Mouse (Mus musculus) neural tube, embryonic 13.5 days (tissue): ENCODE measurements around the gene Efcab7. TPM values are rescaled to one million over a fixed set of nuclear protein-coding genes. Genes with fewer than 3 reads are reported as not detected.

ENCODE experiments used
- ATAC-seq: fragments of 200-750 bp; cut with Nextera tagmentation; 2 replicates; pipeline ENCODE4 v1.8.0; 2017; ENCODE audit warnings: low read depth, mild to moderate bottlenecking, moderate TSS enrichment, moderate library complexity
- H3K27ac ChIP-seq: fragments of 300-500 bp; sonication (generic); replicated peaks from 2 replicates; pipeline ENCODE4 v1.5.1; 2015; ENCODE audit warnings: moderate library complexity, mild to moderate bottlenecking, inconsistent platforms
- H3K27me3 ChIP-seq: fragments of 300-500 bp; sonication (generic); 2 replicates; pipeline ENCODE4 v1.6.1; 2015; ENCODE audit warnings: mild to moderate bottlenecking, inconsistent platforms
- H3K36me3 ChIP-seq: fragments of 300-500 bp; sonication (generic); 2 replicates; pipeline ENCODE4 v1.6.1; 2015; ENCODE audit warnings: mild to moderate bottlenecking, inconsistent platforms
- H3K4me1 ChIP-seq: fragments of 300-500 bp; sonication (generic); replicated peaks from 2 replicates; pipeline ENCODE4 v1.6.1; 2015; ENCODE audit warnings: inconsistent platforms
- H3K4me2 ChIP-seq: fragments of 300-500 bp; sonication (generic); 2 replicates; pipeline ENCODE4 v1.6.1; 2015; ENCODE audit warnings: inconsistent platforms, mild to moderate bottlenecking, moderate library complexity
- H3K4me3 ChIP-seq: fragments of 300-500 bp; sonication (generic); 2 replicates; pipeline ENCODE4 v1.5.1; 2015; ENCODE audit warnings: mild to moderate bottlenecking, inconsistent platforms
- H3K9ac ChIP-seq: fragments of 300-500 bp; sonication (generic); 2 replicates; pipeline ENCODE4 v1.6.1; 2015; ENCODE audit warnings: moderate library complexity, mild to moderate bottlenecking, inconsistent platforms
- H3K9me3 ChIP-seq: fragments of 300-500 bp; sonication (generic); 2 replicates; pipeline ENCODE4 v1.6.1; 2016; ENCODE audit warnings: inconsistent platforms
- WGBS: fragments of 180-500 bp; shearing (Covaris S2); methylation state at CpG from one replicate; pipeline ENCODE4 v1.1.7; 2015; 5-methylcytosine and 5-hydroxymethylcytosine counted together
- polyA plus RNA-seq: library from polyadenylated mRNA; unstranded; fragments of >200 nt; fragmentation: Nextera tagmentation; extraction: Ambion mirVana; gene quantifications from 2 replicates; pipeline ENCODE4 v1.2.1, GENCODE M21; 2015

The Efcab7 gene
- polyA plus RNA-seq, 1 experiment from 2014 or later: 16.9 TPM

DNA sequence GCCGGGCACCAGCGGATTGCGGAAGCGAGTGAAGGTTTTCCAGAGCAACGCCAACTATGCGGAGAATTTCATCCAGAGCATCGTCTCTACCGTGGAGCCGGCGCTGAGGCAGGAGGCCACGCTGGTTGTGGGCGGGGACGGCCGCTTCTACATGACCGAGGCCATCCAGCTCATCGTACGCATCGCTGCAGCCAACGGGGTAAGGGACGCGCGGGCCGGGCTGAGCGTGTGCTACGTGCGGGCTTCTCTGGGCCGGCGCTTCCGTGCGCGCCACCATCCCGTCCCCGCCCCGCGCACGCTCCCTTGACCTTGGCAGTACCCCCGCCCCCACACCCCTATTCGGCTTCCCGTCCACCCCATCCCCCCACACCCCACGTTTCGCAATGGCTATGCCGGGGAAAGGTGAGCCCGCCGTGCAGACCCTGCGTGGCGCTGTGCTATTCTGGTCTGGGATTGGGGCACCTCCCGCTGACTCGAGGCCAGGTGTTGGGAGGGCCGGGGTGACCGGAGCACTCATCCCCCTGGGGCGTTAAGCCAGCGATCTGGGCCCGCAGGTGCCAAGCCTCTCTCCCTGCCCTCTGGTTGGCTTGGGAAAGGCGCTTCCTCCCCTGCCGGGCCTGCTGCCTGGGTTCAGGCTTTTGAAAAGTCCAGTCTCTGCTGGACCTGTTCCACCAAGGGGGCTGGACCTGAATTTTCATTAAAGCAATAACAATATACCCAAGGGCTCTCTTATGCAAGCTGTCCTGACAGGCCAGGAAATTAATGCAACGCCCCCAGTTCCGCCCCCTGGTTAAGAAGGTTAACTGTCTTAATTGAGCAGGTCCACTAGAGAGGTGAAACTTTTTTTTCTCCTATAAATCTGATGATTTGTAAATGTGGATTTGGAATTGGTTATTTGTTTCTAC, 100.9 kb downstream of the Efcab7 start, which contains the start of gene Itgb3bp:
TSS of gene Itgb3bp (minus strand) at position 201 of the 905 bp plus-strand sequence.
- Histone ChIP-seq H3K27me3 (peaks cover 8% of the 10 kb centered on the region; the same call in 1 of the 2 replicates), H3K27ac (peak within 1 kb of the TSS; percentile 87), H3K4me2 (peak within 1 kb of the TSS; percentile 74), H3K9me3 (no peaks in the 10 kb centered on the region), H3K36me3 (no peaks in the 10 kb centered on the region), H3K9ac (peak within 1 kb of the TSS; percentile 75), H3K4me1 (peaks cover 16% of the 10 kb centered on the region), H3K4me3 (peak within 1 kb of the TSS; percentile 67)
- ATAC-seq: peak; percentile 94
- WGBS: under 1% methylated on average over 57 of the region's 57 CpGs

DNA sequence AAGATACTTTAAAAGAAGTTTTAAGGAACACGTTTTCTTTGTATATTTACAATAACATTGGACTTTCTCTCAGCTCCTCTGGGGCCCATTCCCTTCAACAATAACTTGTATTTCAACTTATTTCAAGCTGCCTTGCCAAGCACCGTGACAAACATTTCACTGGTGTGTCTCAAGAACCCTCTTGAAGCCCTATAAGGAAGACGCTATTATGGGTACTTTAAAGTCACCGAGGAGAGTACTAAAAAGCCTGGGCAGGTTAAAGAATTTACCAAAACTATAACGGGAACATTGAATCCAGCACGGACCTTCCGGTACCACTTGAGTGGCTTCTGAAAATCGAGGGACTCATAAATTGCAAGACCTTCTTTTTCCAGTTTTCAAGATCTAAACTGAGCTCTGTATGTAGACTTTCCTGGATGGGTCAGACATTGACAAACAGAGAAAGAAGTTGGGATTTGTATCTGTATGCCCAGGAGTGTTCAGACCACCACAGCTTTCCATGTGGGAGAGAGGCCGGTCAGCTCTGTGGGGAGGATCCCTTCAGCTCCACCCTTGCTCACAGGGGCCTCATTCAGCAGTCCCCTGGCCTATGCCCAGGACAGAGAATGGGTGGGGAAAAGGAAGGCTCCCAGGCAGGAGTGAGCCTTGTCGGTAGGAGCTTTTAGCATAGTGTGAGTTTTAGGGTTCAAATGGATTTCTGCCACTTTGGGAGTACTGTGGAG, 101.7 kb downstream of the Efcab7 start:
- Histone ChIP-seq H3K27ac (no peak overlapping the region), H3K9me3 (no peaks in the 10 kb centered on the region), H3K36me3 (no peaks in the 10 kb centered on the region), H3K4me1 (peaks cover 16% of the 10 kb centered on the region), H3K27me3 (peaks cover 8% of the 10 kb centered on the region; the same call in 1 of the 2 replicates), H3K4me2 (peak overlapping the region; percentile 74), H3K4me3 (peak overlapping the region; percentile 67), H3K9ac (no peak overlapping the region)
- ATAC-seq: no peak
- whole genome bisulfite sequencing: 51% methylated on average over 10 of the region's 10 CpGs

DNA sequence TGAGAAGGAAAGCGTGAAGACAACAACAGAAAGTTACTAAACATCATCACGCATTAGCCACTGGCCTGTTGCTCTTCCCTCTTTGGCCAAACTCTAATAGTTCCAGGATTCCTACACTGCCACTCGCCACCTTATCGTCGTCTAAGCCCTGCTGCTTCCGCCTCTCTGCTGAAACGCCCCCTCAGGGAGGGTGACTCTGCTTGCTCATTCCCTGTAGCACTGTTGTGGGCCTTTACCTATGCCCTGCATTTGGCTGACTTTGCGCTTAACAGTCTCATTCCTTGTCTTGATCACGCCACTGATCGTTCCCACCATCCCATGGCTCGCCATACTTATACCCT, 102.2 kb downstream of the Efcab7 start:
- ATAC-seq: no peak
- no peak overlapping the region for H3K27ac ChIP-seq
- H3K9me3 ChIP-seq: no peaks in the 10 kb centered on the region
- peaks cover 8% of the 10 kb centered on the region; the same call in 1 of the 2 replicates for H3K27me3 ChIP-seq
- H3K4me2 ChIP-seq: peak overlapping the region; percentile 74
- H3K4me1 ChIP-seq: peaks cover 16% of the 10 kb centered on the region
- H3K36me3 ChIP-seq: no peaks in the 10 kb centered on the region
- H3K4me3 ChIP-seq: no peak overlapping the region
- H3K9ac ChIP-seq: no peak overlapping the region
- WGBS: 69% methylated on average over 11 of the region's 11 CpGs

DNA sequence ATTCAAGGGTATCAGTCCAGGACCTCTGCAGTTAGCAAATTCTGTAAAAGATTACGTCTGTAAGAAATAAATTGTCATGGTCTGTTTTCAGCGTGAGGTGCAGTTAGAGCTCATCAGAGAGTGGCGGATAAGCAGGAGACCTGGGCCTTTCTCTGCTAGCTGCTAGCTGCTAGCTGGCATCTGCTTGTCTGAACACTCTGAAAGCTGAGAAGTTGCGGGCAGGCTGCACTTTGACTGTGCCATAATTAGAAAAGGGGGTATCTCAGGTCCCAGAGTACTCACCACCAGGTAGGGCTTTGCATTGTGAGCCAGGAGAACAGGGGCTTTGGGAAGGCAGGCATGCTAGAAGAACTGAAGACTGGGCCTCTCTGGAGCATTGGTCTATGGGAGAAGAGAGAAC, 102.8 kb downstream of the Efcab7 start:
- Histone ChIP-seq H3K9me3 (no peaks in the 10 kb centered on the region), H3K4me1 (peaks cover 16% of the 10 kb centered on the region), H3K27me3 (peaks cover 8% of the 10 kb centered on the region; the same call in 1 of the 2 replicates), H3K36me3 (no peaks in the 10 kb centered on the region), H3K27ac (no peak overlapping the region), H3K4me3 (no peak overlapping the region), H3K9ac (no peak overlapping the region), H3K4me2 (no peak overlapping the region)
- WGBS: 91% methylated on average over 4 of the region's 4 CpGs
- ATAC-seq: no peak

DNA sequence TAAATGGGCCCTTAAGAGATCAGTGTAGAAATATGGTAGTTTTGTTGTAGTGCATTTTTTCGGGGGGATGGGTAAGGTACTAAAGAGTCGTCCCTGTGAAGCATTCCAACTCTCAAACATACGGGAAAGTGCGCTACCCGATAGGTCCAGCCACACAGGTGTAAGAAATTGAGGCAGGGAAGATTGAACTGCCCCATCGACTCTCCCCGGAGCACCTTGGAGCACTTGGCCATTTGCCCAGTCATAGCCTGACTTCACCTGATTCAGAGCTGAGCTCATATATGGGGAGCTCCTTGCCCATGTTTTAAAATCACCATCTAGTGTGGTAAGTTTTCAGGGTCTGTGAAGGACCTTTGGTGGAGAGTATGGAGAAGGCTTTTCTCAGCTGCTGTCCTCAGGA, 105.9 kb downstream of the Efcab7 start:
- Histone ChIP-seq H3K4me1 (peaks cover 22% of the 10 kb centered on the region), H3K4me3 (no peak overlapping the region), H3K9me3 (no peaks in the 10 kb centered on the region), H3K27me3 (0 out of 2 replicates have a peak, but pooled peaks cover 5% of the 10 kb centered on the region), H3K36me3 (no peaks in the 10 kb centered on the region), H3K9ac (no peak overlapping the region), H3K4me2 (no peak overlapping the region), H3K27ac (no peak overlapping the region)
- no peak for ATAC-seq
- 94% methylated on average over 7 of the region's 7 CpGs for WGBS

- 90% methylated on average over 5 of the region's 5 CpGs for WGBS
- Histone ChIP-seq H3K27me3 (no peaks in the 10 kb centered on the region), H3K27ac (no peak overlapping the region), H3K9me3 (no peaks in the 10 kb centered on the region), H3K9ac (no peak overlapping the region), H3K4me1 (peaks cover 15% of the 10 kb centered on the region), H3K4me3 (no peak overlapping the region), H3K36me3 (no peaks in the 10 kb centered on the region), H3K4me2 (no peak overlapping the region)
- ATAC-seq: no peak
Measured at GRCm38 (mm10) chr4:99936278-99936677, 107.3 kb downstream of the Efcab7 start.

- Histone ChIP-seq H3K27me3 (no peaks in the 10 kb centered on the region), H3K9me3 (no peaks in the 10 kb centered on the region), H3K4me3 (no peak overlapping the region), H3K4me1 (peaks cover 13% of the 10 kb centered on the region), H3K27ac (no peak overlapping the region), H3K36me3 (no peaks in the 10 kb centered on the region), H3K9ac (no peak overlapping the region), H3K4me2 (no peak overlapping the region)
- WGBS: 56% methylated on average over 16 of the region's 16 CpGs
- ATAC-seq: no peak
Measured at GRCm38 (mm10) chr4:99939711-99940505, 110.9 kb downstream of the Efcab7 start.

GRCm38 (mm10) chr4:99941655-99942414, 112.8 kb downstream of the Efcab7 start:
- WGBS: 74% methylated on average over 10 of the region's 10 CpGs
- Histone ChIP-seq H3K27ac (no peak overlapping the region), H3K9ac (no peak overlapping the region), H3K4me2 (no peak overlapping the region), H3K27me3 (no peaks in the 10 kb centered on the region), H3K4me1 (peaks cover 13% of the 10 kb centered on the region), H3K9me3 (no peaks in the 10 kb centered on the region), H3K4me3 (no peak overlapping the region), H3K36me3 (no peaks in the 10 kb centered on the region)
- ATAC-seq: no peak

GRCm38 (mm10) chr4:99944606-99945005, 115.6 kb downstream of the Efcab7 start:
- no peak for ATAC-seq
- Histone ChIP-seq H3K4me1 (peaks cover 9% of the 10 kb centered on the region), H3K27ac (no peak overlapping the region), H3K4me3 (no peak overlapping the region), H3K9me3 (no peaks in the 10 kb centered on the region), H3K36me3 (no peaks in the 10 kb centered on the region), H3K27me3 (no peaks in the 10 kb centered on the region), H3K4me2 (no peak overlapping the region), H3K9ac (no peak overlapping the region)
- WGBS: 76% methylated on average over 2 of the region's 2 CpGs

- no peak for ATAC-seq
- H3K9me3 ChIP-seq: no peaks in the 10 kb centered on the region
- H3K4me1 ChIP-seq: peaks cover 5% of the 10 kb centered on the region
- 88% methylated on average over 7 of the region's 7 CpGs for WGBS
- no peaks in the 10 kb centered on the region for H3K36me3 ChIP-seq
- no peak overlapping the region for H3K4me3 ChIP-seq
- no peak overlapping the region for H3K4me2 ChIP-seq
- no peak overlapping the region for H3K9ac ChIP-seq
- no peaks in the 10 kb centered on the region for H3K27me3 ChIP-seq
- no peak overlapping the region for H3K27ac ChIP-seq
Measured at GRCm38 (mm10) chr4:99945011-99945410, 116.0 kb downstream of the Efcab7 start.

- Histone ChIP-seq H3K9me3 (no peaks in the 10 kb centered on the region), H3K27me3 (no peaks in the 10 kb centered on the region), H3K4me3 (no peak overlapping the region), H3K9ac (no peak overlapping the region), H3K4me1 (no peaks in the 10 kb centered on the region), H3K27ac (no peak overlapping the region), H3K4me2 (no peak overlapping the region), H3K36me3 (no peaks in the 10 kb centered on the region)
- WGBS: 91% methylated on average over 2 of the region's 2 CpGs
- no peak for ATAC-seq
Measured at GRCm38 (mm10) chr4:99946516-99946915, 117.5 kb downstream of the Efcab7 start.
